Mouse (Mus musculus) kidney, embryonic 15.5 days (tissue): ENCODE results near the gene Fastkd3. TPM values are rescaled to one million over a fixed set of nuclear protein-coding genes. Genes with fewer than 3 reads are reported as not detected.
A peak's percentile ranks its signal among the peaks of the same experiment; 100 is the strongest.

Experiments used
- ATAC-seq: fragments of 200-750 bp; cut with Nextera tagmentation; replicated peaks from 2 replicates; pipeline ENCODE4 v1.8.0; 2017; ENCODE audit warnings: moderate TSS enrichment; ENCODE audit not compliant: low FRiP score
- H3K27ac ChIP-seq: fragments of 300-500 bp; sonication (generic); 2 replicates; pipeline ENCODE4 v1.5.1; 2015; ENCODE audit warnings: mild to moderate bottlenecking, inconsistent platforms
- H3K27me3 ChIP-seq: fragments of 300-500 bp; sonication (generic); 2 replicates; pipeline ENCODE4 v1.6.1; 2015; ENCODE audit warnings: inconsistent platforms
- H3K36me3 ChIP-seq: fragments of 300-500 bp; sonication (generic); 2 replicates; pipeline ENCODE4 v1.6.1; 2015; ENCODE audit warnings: inconsistent platforms
- H3K4me1 ChIP-seq: fragments of 300-500 bp; sonication (generic); 2 replicates; pipeline ENCODE4 v1.6.1; 2015; ENCODE audit warnings: inconsistent platforms
- H3K4me2 ChIP-seq: fragments of 300-500 bp; sonication (generic); 2 replicates; pipeline ENCODE4 v1.6.1; 2015; ENCODE audit warnings: moderate library complexity, mild to moderate bottlenecking, inconsistent platforms
- H3K4me3 ChIP-seq: fragments of 300-500 bp; sonication (generic); replicated peaks from 2 replicates; pipeline ENCODE4 v1.5.1; 2015; ENCODE audit warnings: mild to moderate bottlenecking, inconsistent platforms
- H3K9ac ChIP-seq: fragments of 300-500 bp; sonication (generic); 2 replicates; pipeline ENCODE4 v1.6.1; 2015; ENCODE audit warnings: mild to moderate bottlenecking, inconsistent platforms
- H3K9me3 ChIP-seq: fragments of 300-500 bp; sonication (generic); replicated peaks from 2 replicates; pipeline ENCODE4 v1.6.1; 2016; ENCODE audit warnings: inconsistent platforms
- WGBS: fragments of 180-500 bp; shearing (Covaris S2); methylation state at CpG from one replicate; pipeline ENCODE4 v1.1.7; 2015; ENCODE audit warnings: mixed read lengths; 5-methylcytosine and 5-hydroxymethylcytosine counted together
- polyA plus RNA-seq: library from polyadenylated mRNA; unstranded; fragments of >200 nt; fragmentation: Nextera tagmentation; extraction: Ambion mirVana; gene quantifications from 2 replicates; pipeline ENCODE4 v1.2.1, GENCODE M21; 2015

Gene Fastkd3
- polyA plus RNA-seq, 1 experiment from 2014 or later: 33.1 TPM

- Histone ChIP-seq H3K4me2 (no peak overlapping the region), H3K4me3 (no peak overlapping the region), H3K36me3 (peaks cover 57% of the 10 kb centered on the region), H3K27me3 (no peaks in the 10 kb centered on the region), H3K9me3 (no peaks in the 10 kb centered on the region), H3K9ac (no peak overlapping the region), H3K4me1 (peaks cover 20% of the 10 kb centered on the region), H3K27ac (no peak overlapping the region)
- ATAC-seq: no peak
- WGBS: 89% methylated on average over 11 of the region's 11 CpGs
Observed at GRCm38 (mm10) chr13:68583961-68584360, 1.9 kb downstream of the Fastkd3 start.

- WGBS: 91% methylated on average over 7 of the region's 7 CpGs
- Histone ChIP-seq H3K27ac (no peak overlapping the region), H3K9me3 (no peaks in the 10 kb centered on the region), H3K4me3 (no peak overlapping the region), H3K36me3 (peaks cover 69% of the 10 kb centered on the region), H3K4me2 (no peak overlapping the region), H3K9ac (no peak overlapping the region), H3K4me1 (peaks cover 20% of the 10 kb centered on the region), H3K27me3 (no peaks in the 10 kb centered on the region)
- no peak for ATAC-seq
Observed at GRCm38 (mm10) chr13:68585441-68585840, 3.4 kb downstream of the Fastkd3 start.

DNA sequence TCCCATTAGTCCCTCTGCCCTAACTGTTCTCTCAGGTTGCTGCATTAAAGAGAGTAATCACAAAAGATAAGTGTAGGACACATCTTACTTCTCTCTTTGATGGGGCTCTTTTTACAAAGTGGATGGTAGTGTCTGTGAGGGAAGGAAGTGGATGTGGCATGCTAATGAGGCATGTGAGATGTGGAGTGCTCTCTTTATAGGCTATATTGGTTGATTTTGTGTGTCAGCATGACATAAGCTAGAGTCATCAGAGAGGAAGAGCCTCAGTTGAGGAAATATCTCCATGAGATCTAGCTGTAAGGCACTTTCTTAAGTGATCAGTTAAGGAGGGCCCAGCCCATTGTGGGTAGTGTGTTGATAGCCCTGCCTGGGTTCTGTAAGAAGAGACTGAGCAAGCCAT is 6.3 kb downstream of the Fastkd3 start:
- ATAC-seq: no peak
- H3K4me2 ChIP-seq: no peak overlapping the region
- H3K4me1 ChIP-seq: peaks cover 6% of the 10 kb centered on the region; the same call in 1 of the 2 replicates

DNA sequence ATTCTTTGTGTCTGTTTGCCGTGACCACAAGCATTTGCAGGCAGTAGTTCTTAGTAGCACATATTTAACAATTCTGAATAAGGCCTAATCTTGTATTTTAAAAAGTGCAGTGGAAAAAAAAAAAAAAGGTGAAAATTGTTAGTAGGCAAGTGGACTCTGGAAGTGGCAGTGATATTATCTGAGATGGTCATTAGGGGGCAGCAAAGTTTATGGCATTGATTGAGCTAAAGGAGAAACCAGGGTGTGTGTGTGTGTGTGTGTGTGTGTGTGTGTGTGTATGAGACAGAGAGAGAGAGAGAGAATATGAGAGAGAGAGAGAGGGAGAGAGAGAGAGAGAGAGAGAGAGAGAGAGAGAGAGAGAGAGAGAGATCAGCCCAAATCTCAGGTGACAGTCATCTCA is 11.8 kb downstream of the Fastkd3 start:
- ATAC-seq: no peak
- no peak overlapping the region for H3K4me3 ChIP-seq
- no peak overlapping the region for H3K9ac ChIP-seq
- no peaks in the 10 kb centered on the region for H3K9me3 ChIP-seq
- no peak overlapping the region for H3K4me2 ChIP-seq
- H3K36me3 ChIP-seq: peaks cover 51% of the 10 kb centered on the region
- no peaks in the 10 kb centered on the region for H3K27me3 ChIP-seq
- no peak overlapping the region for H3K27ac ChIP-seq
- 0 out of 2 replicates have a peak, but pooled peaks cover 5% of the 10 kb centered on the region for H3K4me1 ChIP-seq
- 80% methylated on average over 1 of the region's 1 CpGs for WGBS

More for the DNA sequence above, 6.3 kb downstream of the Fastkd3 start:
- Histone ChIP-seq H3K9ac (no peak overlapping the region), H3K27ac (no peak overlapping the region), H3K4me3 (no peak overlapping the region), H3K27me3 (no peaks in the 10 kb centered on the region), H3K9me3 (no peaks in the 10 kb centered on the region), H3K36me3 (peaks cover 98% of the 10 kb centered on the region)

DNA sequence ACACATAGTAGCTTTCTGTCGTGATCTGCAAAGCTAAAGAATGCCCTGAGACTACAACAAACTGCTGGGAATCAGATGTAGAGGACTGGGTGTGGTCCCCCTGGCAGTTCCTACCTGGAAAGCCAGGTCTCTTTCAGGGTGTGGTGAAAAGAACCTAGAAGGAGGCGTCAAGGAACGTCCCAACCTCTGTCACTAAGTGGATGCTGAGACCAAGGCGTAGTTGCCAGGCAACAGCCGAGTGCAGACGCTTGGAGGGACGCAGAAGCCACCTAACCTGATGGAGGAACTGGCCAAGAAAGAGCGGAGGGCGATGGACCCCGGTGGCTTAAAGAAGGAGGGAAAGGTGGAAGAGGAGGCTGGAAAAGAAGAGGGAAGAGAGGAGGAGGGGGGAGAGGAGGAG is 15.2 kb downstream of the Fastkd3 start, which contains the start of gene 1700001L19Rik:
TSS of gene 1700001L19Rik (plus strand) at position 223 of the 400 bp plus-strand sequence.
- no peak within 1 kb of the TSS for H3K27ac ChIP-seq
- H3K4me3 ChIP-seq: peak within 1 kb of the TSS; percentile 25
- no peak within 1 kb of the TSS for H3K9ac ChIP-seq
- no peak for ATAC-seq
- 9% methylated on average over 10 of the region's 10 CpGs for WGBS
- 0 out of 2 replicates have a peak, but pooled peaks cover 5% of the 10 kb centered on the region for H3K4me1 ChIP-seq
- H3K36me3 ChIP-seq: peaks cover 18% of the 10 kb centered on the region
- no peaks in the 10 kb centered on the region for H3K9me3 ChIP-seq
- no peaks in the 10 kb centered on the region for H3K27me3 ChIP-seq
- peak within 1 kb of the TSS; percentile 55 for H3K4me2 ChIP-seq

- Histone ChIP-seq H3K36me3 (peaks cover 13% of the 10 kb centered on the region), H3K9me3 (no peaks in the 10 kb centered on the region), H3K4me1 (0 out of 2 replicates have a peak, but pooled peaks cover 5% of the 10 kb centered on the region), H3K27ac (no peak overlapping the region), H3K9ac (no peak overlapping the region), H3K27me3 (no peaks in the 10 kb centered on the region), H3K4me3 (peak overlapping the region; percentile 25), H3K4me2 (peak overlapping the region; percentile 55)
- WGBS: 12% methylated on average over 13 of the region's 13 CpGs
- ATAC-seq: peak; percentile 61
Observed at GRCm38 (mm10) chr13:68597667-68598066, 15.6 kb downstream of the Fastkd3 start.

- H3K9me3 ChIP-seq: no peaks in the 10 kb centered on the region
- no peak overlapping the region for H3K9ac ChIP-seq
- H3K27me3 ChIP-seq: no peaks in the 10 kb centered on the region
- ATAC-seq: no peak
- no peak overlapping the region for H3K4me3 ChIP-seq
- peaks cover 3% of the 10 kb centered on the region; the same call in 1 of the 2 replicates for H3K36me3 ChIP-seq
- H3K4me1 ChIP-seq: 0 out of 2 replicates have a peak, but pooled peaks cover 5% of the 10 kb centered on the region
- no peak overlapping the region for H3K27ac ChIP-seq
- no peak overlapping the region for H3K4me2 ChIP-seq
Observed at GRCm38 (mm10) chr13:68598953-68599352, 16.9 kb downstream of the Fastkd3 start.

DNA sequence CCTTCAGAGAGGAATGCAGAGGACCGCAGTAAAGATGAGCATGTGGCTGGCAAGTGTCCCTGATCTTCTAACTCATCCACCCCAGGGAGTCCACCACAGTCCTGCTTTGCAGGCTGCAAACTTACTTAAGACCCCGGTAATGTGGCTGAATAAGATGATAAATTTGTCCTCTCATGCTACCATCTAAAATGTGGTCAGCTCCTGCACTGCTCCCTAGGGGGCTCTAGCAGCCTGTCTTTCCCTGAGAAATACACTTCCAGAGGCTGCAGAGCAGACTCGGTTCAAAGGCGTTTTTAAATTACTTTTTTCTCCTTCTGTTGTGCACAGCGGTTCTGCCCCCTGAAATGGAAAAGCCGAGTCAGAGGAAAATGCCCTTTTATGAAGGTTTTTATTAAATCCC is 19.1 kb downstream of the Fastkd3 start:
- H3K9me3 ChIP-seq: no peaks in the 10 kb centered on the region
- H3K36me3 ChIP-seq: no peaks in the 10 kb centered on the region
- no peak overlapping the region for H3K4me2 ChIP-seq
- peaks cover 9% of the 10 kb centered on the region; the same call in 1 of the 2 replicates for H3K4me1 ChIP-seq
- no peak overlapping the region for H3K9ac ChIP-seq
- H3K27me3 ChIP-seq: no peaks in the 10 kb centered on the region
- WGBS: 11% methylated on average over 6 of the region's 6 CpGs
- H3K27ac ChIP-seq: no peak overlapping the region
- no peak overlapping the region for H3K4me3 ChIP-seq
- no peak for ATAC-seq

DNA sequence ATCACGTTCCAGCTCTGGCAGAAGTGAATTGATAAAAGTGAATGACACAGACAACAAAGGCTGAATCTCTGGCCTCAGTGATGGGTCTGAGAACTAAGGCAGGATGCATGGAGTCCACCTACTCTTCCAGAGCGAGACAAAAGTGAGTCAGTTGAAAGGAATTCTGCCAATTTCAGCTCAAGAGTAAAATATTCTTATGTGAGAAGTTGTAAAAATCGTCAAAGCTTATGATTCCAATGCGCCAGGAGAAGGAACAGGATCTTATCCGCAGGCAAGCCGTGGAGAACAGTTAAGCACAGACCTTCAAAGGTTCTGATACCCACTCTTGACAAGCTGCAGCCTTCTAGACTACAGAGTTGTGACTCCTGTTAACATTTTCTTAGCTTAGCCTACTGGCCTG is 21.1 kb downstream of the Fastkd3 start:
- H3K36me3 ChIP-seq: no peaks in the 10 kb centered on the region
- H3K4me3 ChIP-seq: no peak overlapping the region
- H3K4me1 ChIP-seq: peaks cover 10% of the 10 kb centered on the region
- H3K27me3 ChIP-seq: no peaks in the 10 kb centered on the region
- no peak overlapping the region for H3K4me2 ChIP-seq
- no peak overlapping the region for H3K27ac ChIP-seq
- no peaks in the 10 kb centered on the region for H3K9me3 ChIP-seq
- no peak for ATAC-seq
- no peak overlapping the region for H3K9ac ChIP-seq
- 79% methylated on average over 6 of the region's 6 CpGs for WGBS

- H3K4me3 ChIP-seq: peak overlapping the region; percentile 35
- H3K36me3 ChIP-seq: no peaks in the 10 kb centered on the region
- WGBS: 5% methylated on average over 11 of the region's 11 CpGs
- peak overlapping the region; percentile 60 for H3K4me2 ChIP-seq
- no peaks in the 10 kb centered on the region for H3K27me3 ChIP-seq
- no peaks in the 10 kb centered on the region for H3K9me3 ChIP-seq
- H3K4me1 ChIP-seq: peaks cover 14% of the 10 kb centered on the region
- peak; percentile 82 for ATAC-seq
- no peak overlapping the region for H3K9ac ChIP-seq
- no peak overlapping the region for H3K27ac ChIP-seq
Observed at GRCm38 (mm10) chr13:68605689-68606126, 23.7 kb downstream of the Fastkd3 start.

DNA sequence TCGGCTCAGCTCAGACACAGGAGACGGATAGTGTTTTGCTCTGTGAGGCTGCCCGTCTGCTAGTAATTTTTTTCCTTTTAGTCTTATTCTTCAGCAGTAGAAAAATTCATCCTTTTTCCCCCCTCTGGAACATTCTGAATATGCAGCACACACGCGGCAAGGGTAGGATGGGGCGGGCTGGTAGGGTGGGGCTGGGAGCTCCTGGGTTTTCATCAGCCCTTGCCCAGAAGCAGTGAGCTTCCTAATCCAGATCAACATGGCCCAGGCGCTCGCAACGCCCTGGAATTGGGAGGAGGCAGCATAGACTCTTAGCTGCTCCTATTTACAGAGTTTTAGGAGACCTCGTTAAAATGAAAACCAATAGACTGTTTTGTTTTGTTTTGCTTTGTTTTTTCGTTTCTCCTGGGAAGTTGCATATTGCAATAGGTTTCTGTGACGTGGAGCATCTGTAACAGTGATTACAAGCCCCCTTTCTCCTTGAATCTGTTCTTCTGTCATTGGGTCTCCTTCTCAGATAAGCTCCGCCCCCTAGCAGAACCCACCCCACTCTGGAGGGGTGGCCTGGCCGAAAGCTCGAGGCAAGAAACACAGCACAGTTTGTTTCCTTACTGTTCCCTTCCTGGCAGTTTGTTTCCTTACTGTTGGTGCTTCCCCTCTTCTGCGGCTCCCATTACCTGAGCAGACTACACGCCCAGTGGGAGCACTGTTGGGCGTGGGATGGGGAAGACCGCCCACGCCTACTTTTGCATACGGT is 25.8 kb downstream of the Fastkd3 start:
- Histone ChIP-seq H3K9ac (no peak overlapping the region), H3K27ac (peak overlapping the region; percentile 37; the same call in 1 of the 2 replicates), H3K36me3 (no peaks in the 10 kb centered on the region), H3K4me2 (peak overlapping the region; percentile 51), H3K9me3 (no peaks in the 10 kb centered on the region), H3K4me3 (peak overlapping the region; percentile 28), H3K27me3 (no peaks in the 10 kb centered on the region), H3K4me1 (peaks cover 14% of the 10 kb centered on the region)
- peak; percentile 63 for ATAC-seq
- 49% methylated on average over 21 of the region's 21 CpGs for WGBS

GRCm38 (mm10) chr13:68622792-68623191 is 40.8 kb downstream of the Fastkd3 start:
- H3K36me3 ChIP-seq: peaks cover 6% of the 10 kb centered on the region; the same call in 1 of the 2 replicates
- H3K4me1 ChIP-seq: no peaks in the 10 kb centered on the region
- no peaks in the 10 kb centered on the region for H3K9me3 ChIP-seq
- 53% methylated on average over 6 of the region's 6 CpGs for WGBS
- H3K9ac ChIP-seq: no peak overlapping the region
- 0 out of 2 replicates have a peak, but pooled peaks have one; percentile 52 for ATAC-seq
- no peak overlapping the region for H3K4me2 ChIP-seq
- no peaks in the 10 kb centered on the region for H3K27me3 ChIP-seq
- no peak overlapping the region for H3K4me3 ChIP-seq
- H3K27ac ChIP-seq: no peak overlapping the region
